Mouse (Mus musculus) effector memory CD4-positive, alpha-beta T cell, adult 5 months (primary cell): ENCODE data around the gene Olfr1480. TPM values are rescaled to one million over a fixed set of nuclear protein-coding genes. Genes with fewer than 3 reads are reported as not detected.

ENCODE experiments used
- polyA plus RNA-seq: library from polyadenylated mRNA; unstranded; fragments of 100-300 nt; shearing (Covaris generic); gene quantifications from one replicate; pipeline ENCODE4 v1.2.1, GENCODE M21; 2017

Gene Olfr1480
- polyA plus RNA-seq: not detected

DNA sequence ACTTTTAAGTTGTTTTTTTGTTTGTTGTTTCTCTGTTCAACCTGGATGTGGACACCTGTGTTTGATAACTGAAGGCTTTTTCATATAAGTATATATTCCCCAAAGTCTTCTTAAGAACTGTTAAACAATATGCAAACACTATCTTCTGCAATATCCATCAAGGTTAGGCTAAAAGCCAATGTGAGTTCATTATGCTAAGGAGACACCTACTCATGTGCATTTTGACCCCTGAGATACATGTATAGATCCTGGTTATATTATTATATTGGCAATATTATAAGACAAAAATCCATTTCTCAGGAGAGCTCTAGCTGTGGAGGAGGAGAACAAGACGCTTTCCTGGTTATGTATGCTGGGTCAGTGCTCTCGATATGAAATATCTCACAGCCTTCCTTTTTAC, at the start of gene Olfr1480:
Gene Olfr1480, plus strand, starts transcription at position 301 of the 400 bp plus-strand sequence.

DNA sequence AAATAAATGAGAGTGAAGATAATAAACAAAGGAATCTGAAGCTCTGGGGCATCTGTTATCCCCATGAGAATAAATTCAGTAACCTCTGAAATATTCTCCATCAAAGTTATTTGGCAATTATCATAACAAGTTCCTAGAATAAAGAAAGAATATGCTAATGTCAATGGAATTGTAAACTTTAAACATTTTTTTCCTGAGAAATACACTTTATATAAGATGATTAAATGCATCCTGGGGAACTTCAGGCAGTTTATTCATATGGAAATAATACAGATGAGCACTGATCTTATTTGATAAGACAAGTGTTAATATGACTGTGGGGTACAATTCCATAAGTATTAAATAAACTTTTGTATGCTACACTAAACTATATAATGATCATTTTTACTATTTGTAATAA, 47.6 kb upstream of the Olfr1480 start, which contains the start of gene Olfr1475:
Gene Olfr1475, minus strand, starts transcription at position 101 of the 400 bp plus-strand sequence.

DNA sequence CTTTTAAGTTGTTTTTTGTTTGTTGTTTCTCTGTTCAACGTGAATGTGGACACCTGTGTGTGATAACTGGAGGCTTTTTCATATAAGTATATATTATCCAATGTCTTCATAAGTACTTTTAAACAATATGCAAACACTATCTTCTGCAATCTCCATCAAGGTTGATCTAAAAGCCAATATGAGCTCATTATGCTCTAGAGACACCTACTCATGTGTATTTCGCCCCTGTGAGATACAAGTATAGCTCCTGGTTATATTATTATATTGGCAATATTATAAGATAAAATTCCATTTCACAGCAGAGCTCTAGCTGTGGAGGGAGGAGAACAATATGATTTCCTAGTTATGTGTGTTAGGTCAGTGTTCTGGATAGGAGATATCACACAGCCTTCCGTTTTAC, 27.5 kb upstream of the Olfr1480 start, which contains the start of gene Olfr1477:
Gene Olfr1477, plus strand, starts transcription at position 301 of the 400 bp plus-strand sequence.

Other genes with a start within 250 kb of the Olfr1480 start
- gene Olfr1465, start 212.4 kb upstream of the Olfr1480 start, polyA plus RNA-seq: not detected
- gene Olfr1466, start 189.1 kb upstream of the Olfr1480 start, polyA plus RNA-seq: not detected
- 0.14 TPM for gene Olfr1467, start 165.7 kb upstream of the Olfr1480 start, polyA plus RNA-seq
- gene Olfr1469, start 120.1 kb upstream of the Olfr1480 start, polyA plus RNA-seq: 0.26 TPM
- not detected for gene Olfr1471, start 84.5 kb upstream of the Olfr1480 start, polyA plus RNA-seq
- 0.27 TPM for gene Olfr1472, start 71.8 kb upstream of the Olfr1480 start, polyA plus RNA-seq
- gene Olfr1474, start 58.3 kb upstream of the Olfr1480 start, polyA plus RNA-seq: not detected
- not detected for gene Olfr1475, start 47.7 kb upstream of the Olfr1480 start, polyA plus RNA-seq
- not detected for gene Olfr1477, start 27.4 kb upstream of the Olfr1480 start, polyA plus RNA-seq
- gene Olfr1484, start 55.6 kb downstream of the Olfr1480 start, polyA plus RNA-seq: not detected
- not detected for gene Olfr1487, start 89.5 kb downstream of the Olfr1480 start, polyA plus RNA-seq
- not detected for gene Olfr1489, start 103.7 kb downstream of the Olfr1480 start, polyA plus RNA-seq
- not detected for gene Olfr1490, start 123.2 kb downstream of the Olfr1480 start, polyA plus RNA-seq
- not detected for gene Olfr1491, start 169.4 kb downstream of the Olfr1480 start, polyA plus RNA-seq
- not detected for gene Olfr1493-ps1, start 195.4 kb downstream of the Olfr1480 start, polyA plus RNA-seq
- not detected for gene Olfr1494, start 211.8 kb downstream of the Olfr1480 start, polyA plus RNA-seq
- not detected for gene Olfr1495, start 236.7 kb downstream of the Olfr1480 start, polyA plus RNA-seq
- gene Olfr1496, start 250.0 kb downstream of the Olfr1480 start, polyA plus RNA-seq: not detected